ENCODE assay signal across 37 mouse cellular contexts in the genomic region with DNA sequence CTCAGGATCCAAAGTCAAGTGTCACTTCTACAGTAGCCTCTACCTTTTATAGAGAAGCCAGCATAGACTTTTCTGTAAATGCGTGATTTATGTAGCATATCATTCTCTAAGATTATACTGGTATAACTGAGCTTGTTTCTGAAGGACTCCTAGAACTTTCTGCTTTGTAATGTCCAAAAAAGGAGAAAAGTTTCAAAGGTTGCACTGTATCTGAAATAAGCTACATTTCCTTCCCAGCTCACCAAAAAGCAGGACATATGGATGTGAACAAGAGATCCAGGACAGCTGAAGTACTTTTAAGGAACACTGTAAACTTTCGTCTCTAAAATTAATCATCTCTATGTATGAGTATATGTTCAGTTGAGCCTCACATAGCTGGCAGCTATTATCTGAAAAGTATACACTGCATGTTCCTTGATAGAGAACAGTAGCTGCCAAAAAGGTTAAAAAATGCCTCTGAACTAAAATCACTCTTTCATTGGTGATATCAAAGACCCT. TPM values are rescaled to one million over a fixed set of nuclear protein-coding genes. Genes with fewer than 3 reads are reported as not detected.
"Had no signal": no experiment of that assay in that cellular context is flagged by ENCODE, and none has a peak within 500 bp of the region (broad histone marks: within the 10 kb centered on the region; RNA-seq: fewer than 3 reads in every experiment).

No protein-coding gene starts in this region.

- DNase-seq: heart, postnatal 10 days; heart, postnatal 14 days; heart, postnatal 36 days; heart, postnatal 4 days; kidney, adult 11 months; kidney, adult 18-20 months; kidney, adult 2 months; kidney, adult 8-10 months; kidney, adult 9 months; kidney, postnatal 10 days; kidney, postnatal 14 days; kidney, postnatal 25 days; kidney, postnatal 36 days; kidney, postnatal 4 days; layer of hippocampus, adult 9-11 months; layer of hippocampus, postnatal 36 days had no signal

- ATAC-seq: hindbrain, embryonic 16.5 days; hindbrain, postnatal 0 days; inflammation-experienced regulatory T-cells, adult 6 months; intestine, embryonic 15.5 days; intestine, embryonic 16.5 days; intestine, postnatal 0 days had no signal

RNA-seq across cellular contexts. Expression of gene 1700009N14Rik, which starts 12.2 kb away (rescaled TPM):
- polyA plus RNA-seq: heart, embryonic 12.5 days; heart, embryonic 13.5 days; heart, embryonic 15.5 days; heart, postnatal 0 days; hindbrain, embryonic 10.5 days; hindbrain, embryonic 11.5 days; hindbrain, embryonic 12.5 days; hindbrain, embryonic 13.5 days; hindbrain, embryonic 14.5 days; hindbrain, embryonic 15.5 days; hindbrain, embryonic 16.5 days; hindbrain, postnatal 0 days; inflammation-experienced regulatory T-cells, adult 6 months; kidney, adult 2 months; kidney, embryonic 14.5 days; kidney, embryonic 15.5 days; kidney, embryonic 16.5 days; kidney, postnatal 0 days; large intestine, adult 2 months had no signal
